Mouse (Mus musculus): Measurements from ENCODE around the gene Eif4a2. TPM values are rescaled to one million over a fixed set of nuclear protein-coding genes. Genes with fewer than 3 reads are reported as not detected.

The Eif4a2 gene
- total and polyA plus RNA-seq, 3 experiments: 358 to 660 (median 475) TPM

DNA sequence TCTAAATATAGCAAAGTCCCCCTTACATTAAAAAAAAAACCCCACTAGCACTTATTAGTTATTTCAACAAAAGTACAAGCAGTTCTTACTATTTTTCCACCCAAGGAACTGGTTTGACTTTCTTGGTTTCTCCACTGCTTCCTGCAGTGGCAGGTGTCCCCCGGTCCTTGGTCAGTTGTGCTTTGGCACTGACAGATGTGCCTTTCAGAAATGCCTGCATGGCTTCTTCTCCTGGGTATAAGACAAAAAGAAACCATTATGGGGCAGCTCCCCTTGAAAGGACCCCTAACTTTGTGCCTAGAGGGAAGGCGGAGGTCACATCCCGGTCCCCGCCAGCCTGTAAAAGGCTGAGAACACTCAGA, 20.0 kb downstream of the Eif4a2 start:
- no peaks in the 10 kb centered on the region for H3K27me3 ChIP-seq (replicated peaks)
- no peak for DNase-seq (ENCODE audit: extremely low read depth)
- H3K27ac ChIP-seq (ENCODE audit: insufficient read depth, low read depth): peak overlapping the region; percentile 86
- H3K36me3 ChIP-seq (replicated peaks in 1 of 2; ENCODE audit: control insufficient read depth in 1 of 2, insufficient read depth in 1 of 2, low read length in 1 of 2): peaks cover 15 to 43% of the 10 kb centered on the region in 2 experiments
- H3K9ac ChIP-seq (ENCODE audit: insufficient read depth, low read depth): peak overlapping the region; percentile 85
- peaks cover 5 to 54% of the 10 kb centered on the region in 2 experiments; a peak in 2 of 4 replicates for H3K4me1 ChIP-seq (ENCODE audit: control insufficient read depth in 1 of 2, insufficient read depth in 2 of 2)
- H3K4me3 ChIP-seq (replicated peaks in 1 of 3; ENCODE audit: low read depth in 2 of 3, low read length in 2 of 3, poor library complexity in 1 of 3): peak overlapping the region; percentile 72 to 82 (median 79)
- peak overlapping the region; percentile 85 for H3K4me2 ChIP-seq (ENCODE audit: insufficient read depth, low read depth, poor library complexity, severe bottlenecking)
- H3K79me2 ChIP-seq (replicated peaks; ENCODE audit: control insufficient read depth, extremely low read depth, insufficient read depth, poor library complexity, severe bottlenecking): peaks cover 35% of the 10 kb centered on the region
- dilution Hi-C loops (cut with MboI; ENCODE audit: extremely low pct_ligation_motif_present, extremely low pct_unique_long_range_greater_than_20kb, low sequenced_read_pairs): no loop called here
- in situ Hi-C loops (cut with MboI; ENCODE audit: low pct_ligation_motif_present, low pct_unique_long_range_greater_than_20kb, low sequenced_read_pairs): no loop called here
- TF ChIP-seq E2F4 (IDR thresholded peaks at IDR 0.05; ENCODE audit: insufficient replicate concordance, low read depth, low read length): no peak
- no peak for TF ChIP-seq ZC3H11A (IDR thresholded peaks at IDR 0.05; ENCODE audit: low read depth, low read length)
- TF ChIP-seq ZKSCAN1 (IDR thresholded peaks at IDR 0.05; ENCODE audit: borderline replicate concordance, low read depth, low read length): no peak
- TF ChIP-seq CHD2 (IDR thresholded peaks at IDR 0.05; ENCODE audit: low read length): no peak
- TF ChIP-seq MXI1 (IDR thresholded peaks at IDR 0.05; ENCODE audit: low read depth, low read length): no peak
- no peak for TF ChIP-seq ETS1 (conservative IDR thresholded peaks at IDR 0.05; ENCODE audit: low read depth, low read length)
- no peak for TF ChIP-seq IRF4 (IDR thresholded peaks at IDR 0.05; ENCODE audit: low read depth, low read length)
- no peak for TF ChIP-seq JUN (IDR thresholded peaks at IDR 0.05; ENCODE audit: insufficient read depth, low read depth, low read length)
- TF ChIP-seq TCF12 (IDR thresholded peaks at IDR 0.05; ENCODE audit: low read depth, low read length): no peak
- TF ChIP-seq USF1 (IDR thresholded peaks at IDR 0.05; ENCODE audit: low read depth, low read length): no peak
- no peak for TF ChIP-seq SMC3 (IDR thresholded peaks at IDR 0.05; ENCODE audit: low read depth, low read length)
- no peak for TF ChIP-seq RCOR1 (conservative IDR thresholded peaks at IDR 0.05; ENCODE audit: low read depth, low read length)
- TF ChIP-seq UBTF (IDR thresholded peaks at IDR 0.05; ENCODE audit: low read depth, low read length): no peak
- no peaks in the 10 kb centered on the region for H3K9me3 ChIP-seq (replicated peaks; ENCODE audit: low read length)

GRCm38 (mm10) chr16:23127673-23128375, 20.6 kb downstream of the Eif4a2 start, which contains the start of gene Rfc4:
TSS of gene Rfc4 (minus strand) at chr16:23127737.
- Histone ChIP-seq H3K27ac (ENCODE audit: insufficient read depth, low read depth) (peak within 1 kb of the TSS; percentile 86), H3K9me3 (replicated peaks; ENCODE audit: low read length) (no peaks in the 10 kb centered on the region), H3K27me3 (replicated peaks) (no peaks in the 10 kb centered on the region), H3K9ac (ENCODE audit: insufficient read depth, low read depth) (peak within 1 kb of the TSS; percentile 85), H3K4me3 (replicated peaks in 1 of 3; ENCODE audit: low read depth in 2 of 3, low read length in 2 of 3, poor library complexity in 1 of 3) (peak within 1 kb of the TSS; percentile 72 to 82 (median 79)), H3K36me3 (replicated peaks in 1 of 2; ENCODE audit: control insufficient read depth in 1 of 2, insufficient read depth in 1 of 2, low read length in 1 of 2) (peaks cover 12 to 38% of the 10 kb centered on the region in 2 experiments), H3K4me2 (ENCODE audit: insufficient read depth, low read depth, poor library complexity, severe bottlenecking) (peak within 1 kb of the TSS; percentile 89), H3K4me1 (ENCODE audit: control insufficient read depth in 1 of 2, insufficient read depth in 2 of 2) (peaks cover 5 to 51% of the 10 kb centered on the region in 2 experiments; a peak in 2 of 4 replicates), H3K79me2 (replicated peaks; ENCODE audit: control insufficient read depth, extremely low read depth, insufficient read depth, poor library complexity, severe bottlenecking) (peaks cover 33% of the 10 kb centered on the region)
- dilution Hi-C loops (cut with MboI; ENCODE audit: extremely low pct_ligation_motif_present, extremely low pct_unique_long_range_greater_than_20kb, low sequenced_read_pairs): no loop called here
- DNase-seq (ENCODE audit: extremely low read depth): peak; percentile 94
- in situ Hi-C loops (cut with MboI; ENCODE audit: low pct_ligation_motif_present, low pct_unique_long_range_greater_than_20kb, low sequenced_read_pairs): no loop called here
- TF ChIP-seq MAX (IDR thresholded peaks at IDR 0.05; ENCODE audit: low read length) (peak; percentile 80; the same call in 1 of the 2 replicates), CHD2 (IDR thresholded peaks at IDR 0.05; ENCODE audit: low read length) (0 out of 2 replicates have a peak, but pooled peaks have one; percentile 21), MAFK (IDR thresholded peaks at IDR 0.05; ENCODE audit: insufficient replicate concordance, low read length) (no peak), USF2 (conservative IDR thresholded peaks at IDR 0.05; ENCODE audit: low read depth, low read length) (no peak), PAX5 (IDR thresholded peaks at IDR 0.05; ENCODE audit: low read length) (no peak), CTCF (conservative IDR thresholded peaks at IDR 0.05 in 1 of 2, IDR thresholded peaks at IDR 0.05 in 1 of 2; ENCODE audit: low read depth in 2 of 2, low read length in 2 of 2) (peak in 1 of 2 experiments; percentile 53; a peak in 2 of 4 replicates), POLR2A (IDR thresholded peaks at IDR 0.05; ENCODE audit: low read depth, low read length) (peak; percentile 99), RCOR1 (conservative IDR thresholded peaks at IDR 0.05; ENCODE audit: low read depth, low read length) (no peak), POLR2AphosphoS2 (IDR thresholded peaks at IDR 0.05; ENCODE audit: low read depth, low read length) (peak; percentile 92), MYC (IDR thresholded peaks at IDR 0.05; ENCODE audit: low read depth, low read length) (peak; percentile 74; the same call in 1 of the 2 replicates), ZMIZ1 (IDR thresholded peaks at IDR 0.05; ENCODE audit: low read depth, low read length) (peak; percentile 85), NELFE (IDR thresholded peaks at IDR 0.05; ENCODE audit: low read depth, low read length) (peak; percentile 94), JUND (conservative IDR thresholded peaks at IDR 0.05; ENCODE audit: low read depth, low read length) (no peak), TBP (conservative IDR thresholded peaks at IDR 0.05; ENCODE audit: low read depth, low read length) (0 out of 2 replicates have a peak, but pooled peaks have one; percentile 68), HCFC1 (IDR thresholded peaks at IDR 0.05; ENCODE audit: low read depth, low read length) (peak; percentile 96), EP300 (IDR thresholded peaks at IDR 0.05; ENCODE audit: low read length) (no peak), KAT2A (IDR thresholded peaks at IDR 0.05; ENCODE audit: insufficient replicate concordance, low read length) (peak; percentile 98), SIN3A (IDR thresholded peaks at IDR 0.05; ENCODE audit: low read length) (peak; percentile 96), ETS1 (conservative IDR thresholded peaks at IDR 0.05; ENCODE audit: low read depth, low read length) (peak; percentile 36; the same call in 1 of the 2 replicates), NRF1 (IDR thresholded peaks at IDR 0.05; ENCODE audit: low read depth, low read length) (no peak), RAD21 (IDR thresholded peaks at IDR 0.05; ENCODE audit: low read depth, low read length) (no peak; the same call in 1 of the 2 replicates), BHLHE40 (IDR thresholded peaks at IDR 0.05; ENCODE audit: low read depth, low read length) (peak; percentile 34; the same call in 1 of the 2 replicates), MXI1 (IDR thresholded peaks at IDR 0.05; ENCODE audit: low read depth, low read length) (peak; percentile 93)
